Mouse (Mus musculus) heart, adult 8-10 months (tissue): ENCODE measurements around the gene Fam178b. TPM values are rescaled to one million over a fixed set of nuclear protein-coding genes. Genes with fewer than 3 reads are reported as not detected.

Experiments used
- DNase-seq: peaks from one replicate; pipeline ENCODE4 v3.0.0; 2022; ENCODE audit warnings: low spot score
- total RNA-seq, 4 experiments: library from RNA; stranded (reverse); gene quantifications; 2 replicates each; pipeline ENCODE4 v1.2.4; 2022

The Fam178b gene
- total RNA-seq = under 1 TPM in 2 of 4 experiments, not detected in 2; 0.44 to 0.62 TPM

DNA sequence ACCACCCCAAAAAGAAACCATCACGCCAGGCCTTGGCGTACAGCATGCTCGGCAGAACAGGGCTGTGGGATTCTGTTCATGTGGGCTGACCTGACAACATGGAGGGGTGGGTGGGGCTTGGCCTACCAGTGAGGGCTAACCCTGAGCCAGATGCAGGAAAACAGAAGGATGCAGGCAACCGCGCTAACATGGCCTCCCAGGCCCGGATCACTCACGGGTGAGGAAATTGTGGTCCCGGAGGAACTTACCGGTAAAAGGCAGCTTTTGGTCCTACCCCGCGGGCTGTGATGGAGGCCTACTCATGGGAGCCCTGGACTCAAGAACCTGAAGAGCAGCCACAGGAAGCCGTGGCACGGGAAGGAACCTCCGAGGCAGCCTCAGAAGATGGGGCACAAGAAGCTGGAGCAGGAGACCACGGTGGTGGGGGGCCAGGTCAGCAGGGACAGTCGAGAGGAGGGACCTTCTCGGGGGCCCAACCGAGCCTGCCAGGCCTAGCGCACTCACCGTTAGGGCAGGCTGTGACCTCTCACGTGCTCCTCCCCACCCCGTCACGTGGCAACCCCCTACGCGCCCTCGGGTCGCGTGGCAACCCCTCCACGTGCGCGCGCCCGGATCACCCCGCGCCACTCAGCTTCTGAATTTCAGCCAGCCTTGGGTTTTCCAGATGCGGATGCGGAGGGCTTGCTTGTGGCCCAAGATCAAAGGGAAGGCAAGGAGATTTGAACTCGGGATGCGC is at the start of gene Fam178b:
TSS of gene Fam178b (minus strand) at position 564 of the 736 bp plus-strand sequence.
- DNase-seq = no peak

DNA sequence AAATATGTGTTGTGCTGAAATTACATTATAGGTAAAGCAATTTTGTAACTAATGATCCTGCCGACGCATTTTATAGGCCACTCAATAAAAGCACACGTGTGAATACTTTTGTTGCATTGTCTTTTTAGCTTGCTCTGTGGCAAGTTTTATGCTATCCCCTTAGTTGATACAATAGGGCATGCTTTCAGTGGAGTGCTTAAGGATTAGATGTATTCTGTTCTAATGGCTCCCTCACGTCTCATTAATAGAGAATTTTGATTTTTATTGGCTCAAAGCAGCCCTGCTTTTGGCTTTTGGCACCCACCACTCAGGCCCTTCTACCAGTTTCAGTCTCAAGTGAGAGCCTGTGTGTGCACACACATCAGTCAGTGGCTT is 41.1 kb upstream of the Fam178b start:
- DNase-seq = no peak

DNA sequence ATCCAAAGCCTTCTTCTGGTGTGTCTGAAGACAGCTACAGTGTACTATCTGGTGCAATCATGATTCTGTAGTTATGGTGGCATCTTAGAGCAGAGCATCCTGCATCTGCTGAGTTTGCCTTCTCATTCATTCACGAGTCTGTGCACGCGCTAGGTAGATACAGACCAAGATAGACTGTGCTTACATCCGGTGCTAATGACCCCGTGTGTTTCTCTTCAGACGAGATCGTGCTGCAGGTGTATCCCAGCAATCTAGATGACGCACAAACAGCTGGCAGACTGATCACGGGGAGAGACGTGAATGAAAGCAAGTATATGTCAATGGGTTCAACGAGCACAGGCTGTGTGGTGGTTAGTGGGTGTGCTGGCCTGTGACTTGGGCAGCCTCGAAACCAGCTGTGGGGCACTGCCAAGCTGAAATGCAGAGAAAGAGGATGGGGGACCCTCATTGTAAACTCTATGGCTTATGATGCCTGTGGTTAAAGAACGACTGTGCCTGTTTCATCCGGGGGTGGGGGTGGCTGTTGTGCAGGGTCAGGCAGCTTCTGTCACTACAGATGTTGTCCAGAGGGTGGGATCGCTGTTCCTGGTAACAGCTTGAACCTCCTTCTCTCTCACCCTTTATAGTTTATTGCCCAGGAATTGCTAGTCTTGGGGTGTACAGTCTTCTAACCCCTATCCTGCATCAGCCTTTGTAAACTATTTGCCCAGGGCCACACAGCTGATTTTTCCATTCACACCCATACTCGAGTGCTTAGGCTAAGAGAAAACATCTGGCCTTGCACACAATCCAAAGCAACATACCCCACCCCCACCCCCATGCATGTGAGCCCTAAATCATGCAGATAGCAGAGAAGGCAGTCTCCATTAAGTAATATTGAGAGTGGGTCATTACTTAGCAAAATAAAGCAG is 40.4 kb upstream of the Fam178b start:
- DNase-seq = no peak

DNA sequence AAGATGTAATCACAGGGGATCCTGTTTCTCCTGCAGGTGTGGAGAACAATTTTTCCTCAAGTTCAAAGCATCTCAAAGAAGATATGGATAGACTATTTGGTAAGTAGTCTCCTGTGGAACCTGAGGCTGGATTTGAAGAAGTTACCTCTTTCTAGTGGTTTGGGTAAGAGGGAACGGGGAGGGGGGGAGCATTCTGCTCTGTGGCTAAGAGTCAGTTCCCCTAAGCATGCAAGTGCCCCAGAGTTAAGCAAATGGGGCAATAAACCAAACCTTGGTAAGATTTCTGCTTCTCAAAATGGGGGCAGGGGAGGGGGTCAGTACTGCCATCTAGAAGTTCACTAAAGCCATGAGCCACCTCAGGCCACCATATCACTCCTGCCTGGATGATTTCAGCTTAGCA is 35.8 kb upstream of the Fam178b start:
- DNase-seq = no peak

DNA sequence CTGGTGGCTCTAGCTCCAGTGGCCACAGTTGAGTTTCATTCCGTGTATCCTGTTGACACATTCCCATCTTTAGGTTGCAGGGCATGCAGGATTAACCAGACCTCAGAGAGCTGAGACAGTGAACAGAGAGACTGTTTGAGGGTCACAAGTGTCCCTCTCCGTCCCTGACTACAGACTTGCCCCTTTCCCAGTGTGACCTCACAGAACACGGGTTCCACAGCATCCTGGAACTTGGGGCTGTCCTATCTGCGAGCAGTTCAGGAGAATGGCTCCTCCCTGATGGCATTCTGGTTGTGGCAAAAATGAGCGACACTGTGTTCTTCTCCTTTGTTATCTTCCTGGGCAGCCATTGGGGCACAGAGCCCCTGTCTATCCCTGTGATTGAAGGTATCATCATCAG is 31.3 kb upstream of the Fam178b start, which contains the start of gene Actr1b:
TSS of gene Actr1b (minus strand) at position 112 of the 400 bp plus-strand sequence.
- DNase-seq = no peak

DNA sequence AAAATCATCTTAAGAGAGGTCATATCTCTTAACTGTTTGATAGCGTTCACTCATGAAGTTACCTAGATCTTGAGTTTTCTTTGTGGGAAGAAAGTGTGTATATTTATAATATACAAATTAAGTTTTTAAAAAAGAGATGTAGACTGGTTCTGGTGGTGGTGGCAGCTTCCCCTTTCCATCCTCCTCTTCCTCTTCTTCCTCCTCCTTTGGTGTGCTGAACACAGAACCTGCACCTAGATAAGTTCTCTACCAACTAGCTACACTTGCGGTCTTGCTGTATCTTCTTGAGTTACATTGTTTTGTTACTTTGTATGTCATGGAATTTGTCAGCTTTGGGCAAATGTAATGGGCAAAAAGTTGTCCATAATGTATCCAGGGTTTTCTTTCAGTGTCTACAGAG is 28.1 kb upstream of the Fam178b start:
- DNase-seq = no peak

DNA sequence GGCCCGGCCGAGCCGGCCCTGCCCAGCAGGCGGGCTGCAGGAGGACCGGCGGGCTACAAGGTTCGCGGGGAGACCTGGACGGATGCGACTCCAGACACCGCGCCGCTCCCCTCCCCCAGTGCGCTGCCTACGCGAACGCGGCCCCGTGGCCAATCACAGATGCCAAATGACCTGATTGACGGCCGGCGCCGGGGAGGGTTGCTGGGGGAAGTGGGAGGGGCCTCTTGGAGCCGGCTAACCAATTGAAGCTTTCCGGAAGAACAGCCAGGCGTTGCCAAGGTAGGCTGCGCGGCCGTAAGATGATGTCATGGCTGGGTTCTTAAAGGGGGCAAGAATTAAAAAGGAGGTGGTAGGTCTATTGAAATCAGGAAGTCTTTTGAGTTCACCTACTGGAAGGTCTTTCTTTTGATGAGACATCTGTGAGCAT is 26.9 kb upstream of the Fam178b start, which contains the start of gene 4933424G06Rik:
TSS of gene 4933424G06Rik (plus strand) at position 296 of the 427 bp plus-strand sequence.
- DNase-seq = peak; percentile 97

DNA sequence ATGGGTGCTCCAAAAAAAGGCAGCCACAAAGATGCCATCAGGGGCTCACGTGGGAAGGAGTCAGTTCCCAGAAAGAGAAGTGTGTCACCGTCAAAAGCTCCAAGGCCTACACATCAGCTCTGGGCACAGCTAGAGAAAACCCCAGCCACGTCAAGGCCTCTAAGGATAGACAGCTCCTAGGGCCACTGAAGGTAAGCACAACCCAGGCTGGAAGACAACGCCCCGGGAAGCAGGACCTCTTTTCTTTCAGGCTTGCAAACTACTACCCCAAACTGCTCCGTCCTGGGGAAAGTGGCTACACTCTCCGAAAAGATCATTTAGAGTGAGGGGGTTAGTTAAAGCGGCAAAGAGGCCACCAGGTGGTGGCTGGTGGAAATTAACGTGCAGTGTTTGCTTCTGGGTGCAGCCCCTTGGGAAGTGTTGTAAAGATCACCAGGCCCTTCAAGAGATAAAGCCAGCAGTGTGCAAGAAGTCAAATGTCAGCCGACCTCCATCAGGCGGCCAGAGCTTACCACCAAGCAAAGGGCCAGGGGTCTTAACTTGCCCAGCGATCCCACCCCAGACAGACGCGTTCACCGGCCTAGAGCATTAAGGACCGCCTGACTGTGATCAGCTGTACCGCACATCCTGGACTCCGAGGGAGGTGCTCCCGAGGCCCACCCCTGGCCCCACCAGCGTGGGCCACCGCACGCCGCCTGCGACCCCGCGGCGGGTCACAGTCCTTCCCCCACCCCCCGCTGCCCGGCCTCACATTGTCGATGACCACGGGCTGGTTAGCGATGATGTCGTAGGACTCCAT is 26.3 kb upstream of the Fam178b start:
- DNase-seq = no peak

DNA sequence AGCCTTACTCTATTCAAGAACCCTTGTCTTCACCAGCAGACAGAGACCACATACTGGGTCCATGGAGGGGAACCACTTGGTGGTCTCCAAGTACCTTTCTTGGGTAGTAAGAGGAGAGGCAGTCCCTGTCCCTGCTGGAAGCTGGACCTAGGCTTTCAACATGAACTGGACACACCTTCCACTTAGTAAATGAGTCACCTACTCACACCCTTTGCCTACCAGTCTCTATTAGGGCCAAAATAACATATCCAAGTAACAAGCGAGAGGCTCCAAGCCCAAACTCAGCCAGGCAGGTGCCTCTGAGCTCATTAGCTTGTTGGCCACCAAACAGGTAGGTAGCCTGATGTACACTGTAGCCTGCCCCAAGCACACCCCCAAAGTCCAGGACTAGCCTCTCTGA is 25.6 kb upstream of the Fam178b start:
- DNase-seq = no peak

DNA sequence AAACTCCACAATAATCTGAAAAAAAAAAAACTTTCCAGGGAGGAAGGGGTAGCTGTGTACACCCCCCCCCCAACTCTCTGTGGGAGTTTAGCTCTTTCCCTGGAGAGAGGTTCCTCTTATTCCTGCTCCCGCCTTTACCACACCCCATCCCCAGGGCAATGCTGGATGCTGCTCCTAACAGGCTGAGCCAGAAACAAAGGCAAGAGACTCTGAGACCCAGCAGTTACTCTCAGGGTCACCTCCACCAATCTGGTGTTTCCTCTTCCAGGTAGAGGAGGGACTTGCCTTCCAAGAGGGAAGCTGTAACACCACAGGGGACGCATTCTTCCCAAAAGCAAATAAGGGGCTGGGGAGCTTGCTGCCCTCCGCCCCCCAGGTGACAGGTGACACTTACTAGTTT is 24.8 kb upstream of the Fam178b start:
- no peak for DNase-seq

DNA sequence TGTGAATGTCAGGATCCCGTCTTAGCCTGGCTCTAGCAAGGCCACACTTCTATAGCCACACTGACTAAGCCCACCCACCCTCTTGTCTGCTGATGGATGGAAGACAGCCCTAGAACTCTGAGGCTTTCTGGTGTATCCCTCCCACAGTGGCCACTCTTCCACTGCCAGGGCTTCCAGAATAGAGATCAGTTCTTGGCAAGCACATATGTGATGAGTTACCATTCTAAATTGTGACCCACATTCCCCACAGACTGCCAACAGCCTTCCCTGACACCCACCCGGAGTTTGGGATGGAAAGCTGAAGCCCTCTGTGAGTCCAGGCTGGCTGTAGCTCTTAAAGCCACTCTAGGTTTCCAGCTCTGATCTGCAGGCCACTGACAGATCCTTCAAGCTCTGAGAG is 24.2 kb upstream of the Fam178b start:
- DNase-seq = no peak

DNA sequence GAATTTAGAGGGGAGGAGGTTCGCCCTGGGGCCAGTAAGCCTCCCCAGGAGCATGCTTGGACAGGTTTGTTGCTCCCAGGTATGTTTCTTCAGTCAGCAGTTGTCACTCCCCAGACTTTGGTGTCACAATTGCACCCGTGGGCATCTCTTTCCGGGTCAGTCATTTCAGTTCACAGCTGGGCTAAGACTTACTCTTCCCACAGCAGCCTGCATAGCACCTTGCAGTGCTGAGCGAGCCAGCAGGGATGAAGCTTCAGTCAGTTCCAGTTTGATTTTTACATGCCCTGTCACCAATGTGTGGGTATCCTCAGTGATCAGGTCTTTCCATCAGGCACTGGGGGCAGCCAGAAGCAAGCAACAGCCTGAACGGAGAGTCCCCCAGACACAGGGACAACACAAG is 14.0 kb upstream of the Fam178b start:
- DNase-seq = no peak

DNA sequence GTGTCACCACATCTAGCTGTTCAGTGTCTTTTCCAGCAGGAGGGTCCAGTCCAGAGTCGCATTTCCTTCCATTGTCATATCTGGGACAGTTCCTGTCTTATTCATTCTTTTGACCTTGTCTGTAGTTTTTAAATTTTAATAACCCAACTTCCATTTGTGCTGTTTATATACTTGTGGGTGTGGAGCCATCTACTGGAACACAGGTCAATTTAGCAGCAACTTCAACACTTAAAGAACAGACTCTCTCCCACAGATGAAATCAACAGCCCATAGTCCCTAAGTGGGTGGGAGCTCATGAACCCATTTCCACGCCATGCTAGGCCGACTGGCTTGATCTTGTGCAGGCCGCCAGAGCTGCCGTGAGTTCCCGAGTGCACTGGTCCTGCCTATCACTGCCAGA is 13.4 kb upstream of the Fam178b start:
- DNase-seq = no peak

DNA sequence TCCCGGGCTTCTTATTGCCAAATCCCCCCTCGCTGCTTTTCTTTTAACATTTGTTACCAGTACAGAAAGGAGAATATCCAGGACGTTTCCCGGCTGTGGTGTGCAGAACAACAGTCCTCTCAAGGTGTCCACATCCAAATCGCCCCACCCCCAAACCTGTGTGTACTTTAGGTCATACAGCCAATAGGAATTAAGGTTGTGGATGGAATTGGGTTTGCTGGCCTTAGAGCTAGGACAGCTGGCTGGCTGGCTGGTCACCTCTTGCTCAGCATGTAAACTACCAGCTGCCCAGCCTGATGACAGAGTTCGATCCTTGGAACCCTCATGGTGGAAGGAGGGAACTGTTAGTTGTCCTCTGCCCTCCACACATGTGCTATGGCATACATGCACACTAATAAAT is 11.9 kb upstream of the Fam178b start:
- no peak for DNase-seq

DNA sequence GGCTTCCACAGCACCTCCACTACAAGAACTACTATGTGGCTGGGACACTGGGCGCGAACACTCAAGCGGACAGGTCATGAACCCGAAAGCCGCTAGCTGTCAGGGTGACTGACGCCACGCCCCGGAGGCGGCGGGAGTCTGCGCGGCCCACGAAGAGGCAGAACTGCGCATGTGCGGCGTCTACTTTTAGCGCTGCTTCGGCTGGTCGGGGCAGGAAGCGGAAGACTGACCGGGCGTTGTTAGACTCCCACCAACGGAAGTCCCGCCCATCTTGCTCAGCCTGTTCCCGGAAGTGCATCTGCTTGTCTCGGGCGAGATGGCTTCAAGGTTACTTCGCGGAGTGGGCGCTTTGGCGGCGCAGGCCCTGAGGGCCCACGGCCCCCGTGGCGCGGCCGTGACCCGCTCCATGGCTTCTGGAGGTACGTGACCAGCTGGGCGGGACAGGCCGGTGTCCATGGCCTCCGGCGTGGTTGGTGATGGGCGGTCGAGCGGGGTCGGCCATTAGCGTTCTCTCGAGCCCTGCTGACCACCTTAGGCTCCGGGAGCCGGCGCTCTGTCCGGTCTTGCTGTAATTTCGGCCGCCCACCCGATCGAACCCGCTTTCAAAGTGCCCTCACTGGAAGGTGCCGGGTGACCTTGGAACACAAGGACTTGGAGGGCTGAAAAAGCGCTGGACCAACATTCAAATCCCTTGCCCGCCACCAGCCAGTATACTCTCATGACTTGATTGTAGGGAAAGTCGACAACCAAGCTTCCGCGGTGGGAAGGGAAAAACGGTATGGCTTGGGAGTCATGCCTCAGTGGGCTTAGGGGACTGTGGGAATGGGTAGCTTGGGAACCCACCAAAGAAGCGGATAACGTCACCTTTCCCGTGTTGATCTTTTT is 8.5 kb upstream of the Fam178b start, which contains the start of gene Cox5b:
TSS of gene Cox5b (plus strand) at position 179 of the 885 bp plus-strand sequence.
- peak; percentile 97 for DNase-seq

DNA sequence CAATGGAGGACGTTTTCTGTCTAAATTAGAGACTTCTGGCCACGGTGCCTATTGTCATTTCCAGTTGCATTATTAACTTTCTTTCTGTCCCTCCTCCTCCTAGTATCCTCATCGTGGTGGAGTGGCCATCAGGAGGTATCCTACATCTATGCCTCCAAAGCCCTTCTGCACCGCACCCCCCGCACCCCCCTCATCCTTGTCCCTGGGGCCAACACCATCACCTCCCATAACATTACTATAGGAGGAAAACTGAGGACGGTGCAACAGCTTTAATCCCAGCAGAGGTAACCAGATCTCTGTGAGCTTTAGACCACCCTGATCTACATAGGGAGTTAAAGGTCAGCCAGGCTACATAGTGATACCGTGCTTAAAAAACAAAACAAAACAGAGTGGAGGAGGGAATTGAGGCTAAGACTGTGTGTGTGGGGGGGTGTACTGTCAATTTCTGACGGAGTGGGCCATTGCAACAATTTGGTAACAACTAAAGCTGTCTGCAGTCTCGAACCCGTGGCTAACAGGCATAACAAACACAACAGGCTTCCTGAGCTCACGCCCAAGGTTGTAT is 7.8 kb upstream of the Fam178b start:
- DNase-seq = no peak

DNA sequence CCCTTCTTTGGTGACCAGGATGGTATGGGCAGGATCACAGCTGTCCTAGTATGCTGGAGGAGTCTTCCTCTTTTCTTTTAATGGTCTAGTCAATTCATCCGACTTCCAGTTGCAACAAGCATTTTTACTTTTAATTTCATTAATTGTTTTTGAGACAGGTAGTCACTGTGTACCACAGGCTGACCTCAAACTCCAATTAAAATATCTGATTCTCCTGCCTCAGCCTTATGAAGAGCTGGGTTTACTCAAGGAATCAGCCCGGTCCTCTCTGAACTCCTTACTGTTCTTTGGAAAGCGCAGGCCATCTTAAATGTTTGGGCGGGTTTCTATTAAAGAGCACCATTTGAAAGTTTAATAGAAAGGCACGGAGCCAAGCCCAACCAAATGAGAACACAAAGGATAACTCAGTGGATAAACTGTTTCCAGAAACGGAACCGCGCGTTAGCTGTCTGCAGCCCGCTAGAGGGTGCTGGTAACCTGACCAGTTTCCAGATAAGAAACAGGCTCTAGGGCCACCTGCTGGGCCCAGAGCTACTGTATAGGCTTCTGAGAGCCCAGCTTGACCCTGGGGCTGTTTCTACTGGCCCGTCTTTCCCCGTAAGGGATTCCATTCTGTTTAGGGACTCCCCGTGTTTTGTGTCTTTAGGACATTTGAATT is 956 bp upstream of the Fam178b start:
- DNase-seq = peak; percentile 79

DNA sequence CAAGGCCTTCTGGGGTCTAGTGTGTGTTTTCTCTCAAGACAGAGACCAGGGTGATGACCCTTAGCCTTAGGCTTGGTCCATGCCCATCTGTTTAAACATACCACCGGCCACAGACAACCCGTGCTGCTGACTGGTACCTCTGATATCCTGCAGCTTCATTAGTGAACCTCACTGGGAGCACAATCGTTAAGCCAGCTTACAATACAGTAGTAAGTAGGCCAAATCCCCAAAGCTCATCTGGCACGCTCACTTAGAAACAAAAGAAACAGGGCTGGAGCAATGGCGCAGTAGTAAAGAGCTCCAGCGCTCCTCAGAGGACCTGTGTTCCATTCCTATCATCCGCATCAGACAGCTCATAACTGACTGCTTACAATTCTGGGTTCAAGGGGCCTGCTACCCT is 2.1 kb downstream of the Fam178b start:
- no peak for DNase-seq

DNA sequence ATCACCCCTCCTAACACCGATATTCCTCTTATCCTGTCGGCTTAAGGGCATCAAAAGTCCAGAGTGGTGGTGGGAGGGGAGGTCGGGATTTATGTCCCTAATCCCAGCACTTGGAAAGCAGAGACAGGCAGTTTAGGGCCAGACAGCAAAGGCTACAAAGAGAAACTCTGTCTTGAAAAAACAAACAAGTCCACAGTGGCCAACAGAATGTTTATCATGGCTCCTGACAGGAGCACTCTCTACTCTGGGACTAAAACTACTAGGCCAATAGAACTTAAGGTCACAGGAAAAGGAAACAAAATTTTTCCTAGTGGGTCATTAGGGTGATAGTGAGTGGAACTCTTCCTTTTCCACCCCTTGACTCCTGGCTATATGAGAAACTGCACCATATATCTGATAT is 8.0 kb downstream of the Fam178b start:
- no peak for DNase-seq
